Mouse (Mus musculus) small intestine, adult 2 months (tissue): ENCODE measurements around the gene Gdf15.

Experiments
- CTCF ChIP-seq: fragments of 200-500 bp; IDR thresholded peaks from 2 replicates; pipeline ENCODE4 v1.5.1; 2012; ENCODE audit warnings: low read depth, mild to moderate bottlenecking, control low read depth, inconsistent platforms, low read length, moderate library complexity, mixed read lengths; ENCODE audit not compliant: insufficient replicate concordance, insufficient read length; ENCODE audit errors: extremely low read depth
- POLR2A ChIP-seq: fragments of 200-500 bp; IDR thresholded peaks from 2 replicates; pipeline ENCODE4 v1.6.1; 2012; ENCODE audit warnings: low read depth, mild to moderate bottlenecking, control low read depth, inconsistent platforms, low read length, moderate library complexity

DNA sequence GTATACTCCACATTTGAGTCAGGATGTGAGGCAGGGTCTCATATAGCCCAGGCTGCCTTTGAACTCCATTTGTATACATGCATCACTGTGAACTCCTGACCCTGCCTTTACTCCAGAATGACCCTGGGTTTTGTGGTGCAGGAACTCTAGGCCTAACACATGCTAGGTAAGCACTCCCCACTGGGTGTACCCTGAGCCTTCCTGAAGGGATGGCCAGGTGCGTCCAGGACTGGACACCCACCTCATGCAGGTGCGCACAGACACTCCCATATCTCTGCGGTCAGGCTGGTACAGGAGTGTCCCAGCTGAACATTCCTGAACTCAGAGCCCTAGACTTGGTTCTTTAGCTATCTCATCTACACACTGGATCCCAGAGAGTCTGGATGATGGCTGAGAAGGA, 41.9 kb upstream of the Gdf15 start:
- TF ChIP-seq CTCF (no peak), POLR2A (no peak)
